Mouse (Mus musculus): ENCODE measurements around the gene Hist1h2ak. TPM values are rescaled to one million over a fixed set of nuclear protein-coding genes. Genes with fewer than 3 reads are reported as not detected.
"Not testable (repeated sequence)": the region's sequence is repeated elsewhere in the genome, so short reads cannot be mapped to it uniquely, and the experiment has no call there.

The Hist1h2ak gene
- polyA plus RNA-seq, 1 experiment from 2014 or later = 22.2 TPM

DNA sequence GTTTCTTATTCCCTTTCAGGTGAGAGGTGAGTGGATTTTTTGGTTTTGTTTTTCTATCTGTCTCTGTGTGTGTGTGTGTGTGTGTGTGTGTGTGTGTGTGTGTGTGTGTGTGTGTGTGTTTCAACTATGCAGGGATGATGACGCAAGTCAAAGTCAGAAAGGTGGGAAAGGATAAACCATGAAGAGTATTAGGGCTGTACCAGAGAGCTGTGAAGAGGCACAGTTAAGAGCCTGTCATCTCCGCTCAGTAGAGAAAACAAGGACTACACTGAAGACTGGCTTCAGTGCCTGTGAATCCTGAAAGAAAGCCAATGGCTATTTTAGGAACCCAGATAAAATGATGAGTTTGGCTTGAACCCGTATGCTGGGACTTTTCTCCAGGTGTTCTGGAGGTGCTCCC is 1.8 kb downstream of the Hist1h2ak start:
- peaks cover 45% of the 10 kb centered on the region for H3K4me1 ChIP-seq (replicated peaks)
- H3K4me3 ChIP-seq (replicated peaks) = no peak overlapping the region
- peak overlapping the region; percentile 40; the same call in 1 of the 2 replicates for H3K27ac ChIP-seq
- no peaks in the 10 kb centered on the region for H3K36me3 ChIP-seq
- H3K9ac ChIP-seq (replicated peaks) = no peak overlapping the region
- H3K27me3 ChIP-seq = no peaks in the 10 kb centered on the region
- 77% methylated on average over 3 of the region's 3 CpGs for whole genome bisulfite sequencing
- no peak overlapping the region for H3K4me2 ChIP-seq (replicated peaks)
- no peaks in the 10 kb centered on the region for H3K9me3 ChIP-seq
- no peak for ATAC-seq

DNA sequence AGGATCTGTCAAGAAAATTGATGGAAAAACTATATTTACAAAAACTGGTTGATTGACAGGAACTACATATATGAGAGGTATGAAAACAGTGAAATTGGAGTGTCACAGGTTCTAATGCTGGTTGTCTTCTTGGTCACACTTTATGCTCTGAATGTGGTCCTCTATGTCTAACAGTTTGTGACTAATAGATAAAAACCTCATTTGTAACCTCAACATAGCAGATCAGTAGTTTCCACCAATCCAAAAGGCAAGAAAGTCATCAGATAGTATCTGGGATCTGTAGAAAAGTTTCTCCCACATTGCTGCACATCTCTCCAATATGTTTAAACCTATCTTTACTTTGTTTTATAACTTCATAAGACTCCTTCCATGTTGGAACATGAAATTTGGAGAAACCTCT is 2.2 kb downstream of the Hist1h2ak start:
- Histone ChIP-seq H3K9ac (replicated peaks) (no peak overlapping the region), H3K4me2 (replicated peaks) (no peak overlapping the region), H3K27me3 (no peaks in the 10 kb centered on the region), H3K27ac (no peak overlapping the region; the same call in 1 of the 2 replicates), H3K9me3 (no peaks in the 10 kb centered on the region), H3K36me3 (no peaks in the 10 kb centered on the region), H3K4me1 (replicated peaks) (peaks cover 45% of the 10 kb centered on the region), H3K4me3 (replicated peaks) (no peak overlapping the region)
- no peak for ATAC-seq

DNA sequence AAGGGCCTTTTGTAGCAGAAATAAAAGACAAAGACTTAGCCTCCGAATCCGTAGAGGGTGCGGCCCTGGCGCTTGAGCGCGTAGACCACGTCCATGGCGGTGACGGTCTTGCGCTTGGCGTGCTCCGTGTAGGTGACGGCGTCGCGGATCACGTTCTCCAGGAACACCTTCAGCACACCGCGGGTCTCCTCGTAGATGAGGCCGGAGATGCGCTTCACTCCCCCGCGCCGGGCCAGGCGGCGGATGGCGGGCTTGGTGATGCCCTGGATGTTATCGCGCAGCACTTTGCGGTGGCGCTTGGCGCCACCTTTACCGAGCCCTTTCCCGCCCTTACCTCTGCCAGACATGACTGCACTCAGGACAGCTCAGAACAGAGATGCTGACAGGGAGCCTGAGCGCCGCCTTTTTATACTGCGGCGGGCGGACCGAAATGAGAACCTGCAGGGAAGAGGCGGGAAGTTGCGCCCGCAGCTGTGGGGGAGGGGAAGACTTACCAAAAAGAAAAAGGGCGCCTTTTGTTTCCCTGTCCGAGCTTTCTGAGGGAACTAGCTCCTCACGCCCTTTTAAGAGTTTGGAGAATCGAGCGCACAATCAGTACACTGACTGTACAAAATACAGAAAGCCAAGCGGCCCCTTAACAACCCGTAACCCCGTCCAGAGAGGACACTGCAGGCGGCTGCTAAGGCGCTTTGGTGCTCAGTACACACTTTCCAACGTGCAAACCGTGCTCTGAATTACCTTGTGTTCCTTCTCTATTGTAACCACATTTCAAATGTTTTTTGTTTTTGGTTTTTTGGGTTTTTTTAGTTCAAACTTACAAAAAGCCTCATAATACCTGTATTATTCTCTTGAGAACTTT is 3.2 kb downstream of the Hist1h2ak start, which contains the start of gene Hist1h4k:
Gene Hist1h4k (minus strand): TSS at position 347 of the 859 bp plus-strand sequence.
- H3K4me1 ChIP-seq (replicated peaks) = peaks cover 41% of the 10 kb centered on the region
- not testable (repeated sequence) for H3K27me3 ChIP-seq, H3K36me3 ChIP-seq, H3K9me3 ChIP-seq
- H3K27ac ChIP-seq = peak within 1 kb of the TSS; percentile 91
- peak within 1 kb of the TSS; percentile 81 for H3K4me2 ChIP-seq (replicated peaks)
- H3K4me3 ChIP-seq (replicated peaks) = peak within 1 kb of the TSS; percentile 61
- H3K9ac ChIP-seq (replicated peaks) = peak within 1 kb of the TSS; percentile 79
- ATAC-seq = peak; percentile 85
- under 1% methylated on average over 41 of the region's 56 CpGs for WGBS

DNA sequence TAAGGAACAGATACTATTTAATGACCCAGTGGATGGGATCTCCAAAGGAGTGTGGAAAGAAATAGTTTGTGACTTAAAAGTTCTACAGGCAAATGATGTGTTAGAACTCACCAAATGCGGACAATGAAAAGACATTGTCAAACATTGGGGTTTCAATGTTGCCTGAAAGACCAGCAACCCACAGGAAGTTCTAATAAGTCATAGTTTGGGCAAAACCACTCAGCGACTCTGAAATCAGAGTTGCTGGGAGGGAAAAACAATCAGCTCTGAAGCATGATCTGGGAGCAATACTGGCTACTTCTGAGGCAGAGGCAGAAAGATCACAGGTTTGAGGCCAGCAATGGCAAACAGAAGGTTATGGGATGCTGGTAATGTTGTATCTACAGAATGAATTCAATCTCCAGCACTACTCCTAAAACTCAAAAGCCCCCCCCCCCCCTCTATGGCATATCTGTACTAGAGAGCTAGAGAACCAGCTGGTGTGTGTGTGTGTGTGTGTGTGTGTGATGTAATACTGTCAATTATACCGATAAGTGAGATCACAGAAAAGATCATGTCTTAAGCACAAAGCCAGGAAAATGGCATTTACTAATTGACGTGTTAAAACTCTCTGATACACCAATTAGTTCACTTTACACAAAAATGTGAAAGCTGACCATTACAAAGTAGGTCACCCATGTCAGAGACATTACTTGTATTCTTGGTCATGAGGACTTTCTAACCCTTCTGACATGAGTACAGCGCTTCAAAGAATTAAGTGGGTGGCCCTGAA is 4.1 kb downstream of the Hist1h2ak start:
- H3K27me3 ChIP-seq = no peaks in the 10 kb centered on the region
- H3K27ac ChIP-seq = peak overlapping the region; percentile 91
- WGBS = 5% methylated on average over 5 of the region's 5 CpGs
- H3K4me3 ChIP-seq (replicated peaks) = peak overlapping the region; percentile 61
- peak overlapping the region; percentile 79 for H3K9ac ChIP-seq (replicated peaks)
- no peaks in the 10 kb centered on the region for H3K9me3 ChIP-seq
- H3K4me2 ChIP-seq (replicated peaks) = peak overlapping the region; percentile 81
- no peaks in the 10 kb centered on the region for H3K36me3 ChIP-seq
- ATAC-seq = no peak
- peaks cover 37% of the 10 kb centered on the region for H3K4me1 ChIP-seq (replicated peaks)

DNA sequence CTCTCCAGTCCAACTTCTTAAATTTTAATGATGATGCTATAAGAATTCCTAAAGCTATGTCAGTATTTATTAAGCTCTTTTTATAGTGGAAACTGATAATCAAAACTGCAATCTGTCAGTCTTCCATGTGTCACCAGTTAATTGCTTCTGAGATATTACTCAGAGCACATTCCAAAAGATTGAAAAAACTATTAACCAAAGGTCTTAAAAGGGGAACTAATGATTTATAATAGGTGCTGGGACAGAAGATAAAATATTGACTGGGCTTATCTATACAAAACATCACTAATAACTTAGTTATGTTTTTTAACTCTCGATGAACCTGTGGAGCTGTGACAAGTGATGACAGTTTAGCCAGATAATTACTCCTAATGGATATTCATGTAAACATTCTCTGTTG is 8.6 kb downstream of the Hist1h2ak start:
- Histone ChIP-seq H3K4me1 (replicated peaks) (peaks cover 22% of the 10 kb centered on the region), H3K4me3 (replicated peaks) (no peak overlapping the region), H3K36me3 (no peaks in the 10 kb centered on the region), H3K9me3 (no peaks in the 10 kb centered on the region), H3K27ac (no peak overlapping the region), H3K27me3 (no peaks in the 10 kb centered on the region), H3K4me2 (replicated peaks) (no peak overlapping the region), H3K9ac (replicated peaks) (no peak overlapping the region)
- ATAC-seq = no peak
- 94% methylated on average over 1 of the region's 1 CpGs for WGBS

DNA sequence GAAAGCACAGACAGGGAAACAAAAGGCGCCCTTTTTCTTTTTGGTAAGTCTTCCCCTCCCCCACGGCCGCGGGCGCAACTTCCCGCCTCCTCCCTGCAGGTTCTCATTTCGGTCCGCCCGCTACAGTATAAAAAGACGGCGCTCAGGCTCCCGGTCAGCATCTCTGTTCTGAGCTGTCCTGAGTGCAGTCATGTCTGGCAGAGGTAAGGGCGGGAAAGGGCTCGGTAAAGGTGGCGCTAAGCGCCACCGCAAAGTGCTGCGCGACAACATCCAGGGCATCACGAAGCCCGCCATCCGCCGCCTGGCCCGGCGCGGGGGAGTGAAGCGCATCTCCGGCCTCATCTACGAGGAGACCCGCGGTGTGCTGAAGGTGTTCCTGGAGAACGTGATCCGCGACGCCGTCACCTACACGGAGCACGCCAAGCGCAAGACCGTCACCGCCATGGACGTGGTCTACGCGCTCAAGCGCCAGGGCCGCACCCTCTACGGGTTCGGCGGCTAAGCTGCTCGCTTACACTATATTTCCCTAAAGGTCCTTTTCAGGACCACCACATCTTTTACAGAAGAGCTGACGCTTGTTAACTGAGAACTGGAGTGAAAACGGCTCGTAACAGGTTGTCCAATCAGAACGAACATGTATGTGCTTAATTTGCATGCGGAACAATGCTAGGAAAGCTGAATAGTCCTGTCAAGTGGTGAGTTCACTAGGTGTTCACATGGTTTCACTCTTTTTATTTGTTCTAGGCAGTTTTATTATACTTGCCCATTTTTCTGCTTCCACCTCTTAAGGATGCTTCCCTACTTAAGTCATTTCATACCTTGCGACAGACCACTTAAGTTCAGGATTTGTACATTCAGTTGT is 18.5 kb downstream of the Hist1h2ak start, which contains the start of gene Hist1h4j:
Gene Hist1h4j (plus strand): TSS at position 159 of the 862 bp plus-strand sequence.
- peak within 1 kb of the TSS; percentile 98 for H3K27ac ChIP-seq
- not testable (repeated sequence) for H3K27me3 ChIP-seq, H3K36me3 ChIP-seq, H3K9me3 ChIP-seq
- H3K4me2 ChIP-seq (replicated peaks) = peak within 1 kb of the TSS; percentile 57
- peak within 1 kb of the TSS; percentile 73 for H3K9ac ChIP-seq (replicated peaks)
- peaks cover 19% of the 10 kb centered on the region for H3K4me1 ChIP-seq (replicated peaks)
- H3K4me3 ChIP-seq (replicated peaks) = peak within 1 kb of the TSS; percentile 53
- ATAC-seq = peak; percentile 90
- WGBS = under 1% methylated on average over 46 of the region's 56 CpGs

DNA sequence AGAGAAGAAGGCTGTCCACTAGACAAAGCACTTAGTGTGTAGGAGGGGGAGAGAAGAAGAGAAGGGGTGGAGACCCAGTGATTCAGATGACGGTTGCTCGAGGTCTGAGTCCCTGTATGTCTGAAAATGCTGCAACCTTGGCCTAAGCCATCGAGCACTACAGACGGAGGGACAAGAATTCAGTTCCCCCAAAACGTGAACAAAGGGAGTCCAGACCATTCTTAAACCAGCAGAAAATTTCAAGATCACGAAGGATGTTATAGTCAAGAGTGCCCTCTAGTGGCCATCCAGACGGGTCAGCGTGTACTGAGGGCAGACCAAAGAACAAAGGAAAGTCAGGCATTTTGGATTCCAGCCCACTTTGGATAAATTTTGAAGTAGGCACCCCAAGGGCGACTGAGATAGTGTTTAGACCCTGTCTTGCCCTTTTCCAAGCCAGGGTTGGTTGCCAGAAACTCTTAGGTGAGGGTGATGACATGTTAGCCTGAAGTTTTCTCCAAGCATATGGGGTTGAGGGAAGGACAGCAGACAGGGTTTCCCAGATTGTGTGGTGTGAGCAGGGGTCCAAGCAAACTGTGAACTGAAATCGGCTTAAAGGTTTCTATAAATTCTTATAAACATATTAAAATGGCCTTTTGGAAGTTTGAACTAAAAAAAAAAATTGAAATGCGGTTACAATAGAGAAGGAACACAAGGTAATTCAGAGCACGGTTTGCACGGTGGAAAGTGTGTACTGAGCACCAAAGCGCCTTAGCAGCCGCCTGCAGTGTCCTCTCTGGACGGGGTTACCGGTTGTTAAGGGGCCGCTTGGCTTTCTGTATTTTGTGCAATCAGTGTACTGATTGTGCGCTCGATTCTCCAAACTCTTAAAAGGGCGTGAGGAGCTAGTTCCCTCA is 19.4 kb downstream of the Hist1h2ak start:
- no peaks in the 10 kb centered on the region for H3K9me3 ChIP-seq
- H3K4me3 ChIP-seq (replicated peaks) = peak overlapping the region; percentile 53

DNA sequence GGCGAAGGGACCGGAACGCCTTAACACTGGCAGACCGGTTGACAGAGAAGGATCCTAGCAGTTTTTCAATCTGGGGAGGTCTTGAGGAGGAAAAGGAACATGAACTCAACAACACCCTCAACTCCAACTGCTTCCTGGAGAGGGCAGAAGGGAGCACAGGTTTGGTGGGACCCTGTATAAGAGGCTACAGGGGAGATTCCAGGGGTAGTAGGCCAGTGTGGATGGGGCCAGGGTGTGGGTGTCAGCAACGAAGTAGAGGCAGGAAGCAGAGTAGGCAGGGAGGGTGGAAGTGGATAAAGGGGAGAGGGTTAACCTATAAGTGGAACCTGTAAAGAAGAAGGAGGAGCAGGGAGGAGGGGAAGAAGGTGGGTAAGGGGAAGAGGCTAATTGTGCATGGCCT is 20.2 kb downstream of the Hist1h2ak start:
- no peak overlapping the region for H3K4me2 ChIP-seq (replicated peaks)
- no peaks in the 10 kb centered on the region for H3K9me3 ChIP-seq
- peaks cover 19% of the 10 kb centered on the region for H3K4me1 ChIP-seq (replicated peaks)
- H3K27me3 ChIP-seq = no peaks in the 10 kb centered on the region
- H3K4me3 ChIP-seq (replicated peaks) = no peak overlapping the region
- WGBS = 61% methylated on average over 5 of the region's 5 CpGs
- H3K9ac ChIP-seq (replicated peaks) = no peak overlapping the region
- peak; percentile 46 for ATAC-seq
- peak overlapping the region; percentile 98 for H3K27ac ChIP-seq
- no peaks in the 10 kb centered on the region for H3K36me3 ChIP-seq

More for the DNA sequence above, 19.4 kb downstream of the Hist1h2ak start:
- ATAC-seq = peak; percentile 82
- Histone ChIP-seq H3K27me3 (no peaks in the 10 kb centered on the region), H3K4me2 (replicated peaks) (peak overlapping the region; percentile 57), H3K9ac (replicated peaks) (peak overlapping the region; percentile 73), H3K4me1 (replicated peaks) (peaks cover 19% of the 10 kb centered on the region), H3K27ac (peak overlapping the region; percentile 98), H3K36me3 (no peaks in the 10 kb centered on the region)
- under 1% methylated on average over 21 of the region's 21 CpGs for WGBS

DNA sequence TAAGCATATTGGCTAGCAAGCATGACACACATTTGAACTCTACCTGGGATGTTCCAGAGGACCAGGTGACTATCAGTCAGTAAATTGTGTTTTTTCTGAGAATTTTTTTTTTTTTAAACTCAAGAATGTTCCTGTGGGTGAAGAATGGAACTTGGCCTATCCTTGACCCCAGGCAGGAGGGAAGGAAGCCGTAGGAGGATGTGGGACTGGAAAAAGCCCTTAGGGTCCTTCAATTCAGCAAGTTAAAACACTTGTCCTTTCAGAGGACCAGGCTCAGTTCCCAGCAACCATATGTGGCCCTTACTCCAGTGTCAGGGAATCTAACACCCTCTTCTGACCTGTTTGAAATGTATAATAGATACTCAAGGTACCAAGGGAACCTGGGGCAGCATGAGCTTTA is 24.1 kb downstream of the Hist1h2ak start:
- Histone ChIP-seq H3K9me3 (no peaks in the 10 kb centered on the region), H3K36me3 (no peaks in the 10 kb centered on the region), H3K27me3 (no peaks in the 10 kb centered on the region), H3K9ac (replicated peaks) (no peak overlapping the region), H3K4me3 (replicated peaks) (no peak overlapping the region), H3K27ac (no peak overlapping the region), H3K4me1 (replicated peaks) (peaks cover 15% of the 10 kb centered on the region), H3K4me2 (replicated peaks) (no peak overlapping the region)
- WGBS = 85% methylated on average over 1 of the region's 1 CpGs
- ATAC-seq = no peak

DNA sequence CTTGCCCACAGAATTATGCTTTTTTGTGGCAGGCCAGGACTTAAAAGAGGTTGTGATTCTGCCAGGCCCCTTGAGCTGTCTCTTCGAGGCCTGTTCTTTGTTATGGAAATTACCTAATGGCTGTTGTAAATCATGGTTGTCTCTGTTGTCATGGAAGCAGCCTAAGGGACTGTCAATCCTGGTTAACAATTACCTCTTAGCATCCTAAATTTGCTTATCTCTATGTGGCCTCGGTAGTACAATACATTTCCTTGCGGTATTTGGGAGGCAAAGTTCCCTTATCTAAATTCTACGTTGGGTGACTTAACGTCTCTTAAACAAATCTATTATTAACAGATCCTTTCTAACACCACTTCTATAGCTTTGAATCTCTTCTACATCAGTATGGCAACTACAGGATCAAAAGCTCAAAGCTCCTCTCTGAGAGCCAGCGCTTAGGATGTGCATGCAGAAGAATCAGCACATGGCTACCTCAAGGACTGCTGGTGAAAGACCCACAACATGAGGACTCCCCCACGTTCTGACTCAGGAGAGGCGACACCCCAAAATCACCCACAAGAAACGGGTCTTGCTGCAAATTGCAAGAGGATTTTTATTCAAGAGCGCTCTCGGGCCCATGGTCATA is 25.6 kb downstream of the Hist1h2ak start:
- peak; percentile 83 for ATAC-seq
- WGBS = 16% methylated on average over 11 of the region's 11 CpGs

More for the DNA sequence above, 25.6 kb downstream of the Hist1h2ak start:
- Histone ChIP-seq H3K4me2 (replicated peaks) (no peak overlapping the region), H3K4me1 (replicated peaks) (peaks cover 15% of the 10 kb centered on the region), H3K27ac (peak overlapping the region; percentile 74), H3K9ac (replicated peaks) (no peak overlapping the region), H3K4me3 (replicated peaks) (no peak overlapping the region), H3K36me3 (no peaks in the 10 kb centered on the region), H3K9me3 (no peaks in the 10 kb centered on the region), H3K27me3 (no peaks in the 10 kb centered on the region)
